Mouse (Mus musculus): ENCODE data around the gene Slc31a1. TPM values are rescaled to one million over a fixed set of nuclear protein-coding genes. Genes with fewer than 3 reads are reported as not detected.

Slc31a1 gene
- total RNA-seq (2022): 10 to 100 TPM; 12.1 to 13.9 (median 13.0) TPM

GRCm38 (mm10) chr4:62360088-62360804 lies at the start of gene Slc31a1, which contains the start of gene Fkbp15:
TSS of gene Slc31a1 (plus strand) at chr4:62360727.
TSS of gene Fkbp15 (minus strand) at chr4:62360548.
- peak; percentile 96 to 98 for DNase-seq (ENCODE audit: low spot score in 2 of 2)

GRCm38 (mm10) chr4:62312821-62313220 lies 47.7 kb upstream of the Slc31a1 start:
- no peak for DNase-seq (ENCODE audit: low spot score in 2 of 2)

DNA sequence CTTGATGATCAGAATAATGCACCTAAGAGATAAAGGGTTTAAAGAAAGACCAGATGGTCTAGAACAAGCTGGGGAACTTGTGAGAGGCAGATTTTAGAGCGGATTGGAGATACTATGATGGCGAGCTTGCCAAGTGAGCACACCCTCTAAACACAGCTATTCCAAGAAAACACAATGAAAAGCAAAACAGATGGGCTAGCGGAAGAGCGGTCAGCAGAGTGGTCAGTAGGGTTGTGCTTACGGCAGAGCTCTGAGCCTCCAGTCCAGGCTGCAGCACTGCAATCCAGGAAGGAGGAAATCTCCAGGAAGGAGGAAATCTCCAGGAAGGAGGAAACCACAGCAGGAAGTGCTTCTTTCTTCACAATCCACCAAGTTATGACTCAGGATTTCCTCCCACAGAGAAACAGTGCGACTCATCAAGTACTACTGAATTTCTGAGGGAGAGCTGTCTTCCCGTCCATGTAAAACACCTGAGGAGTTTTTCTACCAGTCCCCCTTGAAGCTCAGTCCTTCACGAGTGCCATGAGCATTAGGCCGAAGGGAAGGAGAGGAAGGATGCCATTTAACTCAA lies 46.8 kb upstream of the Slc31a1 start:
- DNase-seq (ENCODE audit: low spot score in 2 of 2): no peak

DNA sequence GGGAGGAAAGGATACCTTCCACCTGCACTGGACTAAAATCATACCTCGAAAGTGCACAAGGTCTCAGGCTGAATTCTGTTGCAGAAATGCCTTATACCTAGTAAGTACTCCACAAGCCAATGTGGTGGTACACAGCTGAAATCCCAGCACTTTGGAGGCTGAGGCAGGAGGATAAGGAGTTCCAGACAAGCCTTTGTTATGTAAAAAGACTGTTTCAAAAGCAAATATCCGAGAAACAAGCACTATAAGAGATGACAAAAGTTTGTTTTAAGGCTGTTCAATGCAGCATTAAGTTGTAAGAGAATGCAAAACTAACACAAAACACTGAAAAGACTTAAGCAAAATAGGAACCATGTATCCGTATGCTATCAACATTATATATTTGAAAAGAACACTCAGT lies 46.0 kb upstream of the Slc31a1 start:
- DNase-seq (ENCODE audit: low spot score in 2 of 2): no peak

DNA sequence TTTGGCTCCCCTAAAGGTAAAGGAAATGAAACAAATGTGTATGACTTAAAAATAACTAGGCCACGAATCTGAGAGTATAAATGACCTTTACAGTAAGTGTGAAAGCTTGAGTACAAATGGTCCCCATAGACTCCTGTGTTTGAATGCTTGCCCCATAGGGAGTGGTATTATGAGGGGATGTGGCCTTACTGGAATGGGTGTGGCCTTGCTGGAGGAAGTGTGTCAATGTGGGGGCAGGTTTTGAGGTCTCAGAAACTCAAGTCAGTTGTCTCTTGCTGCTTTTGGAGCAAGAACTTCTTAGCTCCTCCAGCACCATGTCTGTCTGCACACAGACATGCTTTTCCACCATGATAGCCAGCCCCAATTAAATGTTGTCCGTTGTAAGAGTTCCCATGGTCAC lies 44.1 kb upstream of the Slc31a1 start:
- no peak for DNase-seq (ENCODE audit: low spot score in 2 of 2)

DNA sequence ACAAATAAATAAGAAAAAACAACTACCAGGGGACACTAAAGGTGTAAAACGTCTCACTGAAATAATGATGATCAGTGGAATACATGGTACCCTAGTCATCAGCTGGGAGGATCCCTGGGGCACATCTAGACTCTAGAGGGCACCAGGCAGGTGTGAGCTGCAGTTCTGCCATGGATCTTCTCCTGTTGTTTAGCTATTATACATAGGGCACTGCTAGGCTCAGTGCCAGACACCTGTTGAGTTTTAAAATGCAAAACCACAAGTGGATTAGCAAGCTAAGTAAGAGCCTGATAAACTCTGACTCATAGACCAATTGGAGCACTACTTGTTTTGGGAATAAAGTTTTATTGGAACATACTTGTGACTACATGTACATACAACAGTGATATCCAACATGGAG lies 42.2 kb upstream of the Slc31a1 start:
- DNase-seq (ENCODE audit: low spot score in 2 of 2): no peak

GRCm38 (mm10) chr4:62322684-62323083 lies 37.8 kb upstream of the Slc31a1 start:
- no peak for DNase-seq (ENCODE audit: low spot score in 2 of 2)

DNA sequence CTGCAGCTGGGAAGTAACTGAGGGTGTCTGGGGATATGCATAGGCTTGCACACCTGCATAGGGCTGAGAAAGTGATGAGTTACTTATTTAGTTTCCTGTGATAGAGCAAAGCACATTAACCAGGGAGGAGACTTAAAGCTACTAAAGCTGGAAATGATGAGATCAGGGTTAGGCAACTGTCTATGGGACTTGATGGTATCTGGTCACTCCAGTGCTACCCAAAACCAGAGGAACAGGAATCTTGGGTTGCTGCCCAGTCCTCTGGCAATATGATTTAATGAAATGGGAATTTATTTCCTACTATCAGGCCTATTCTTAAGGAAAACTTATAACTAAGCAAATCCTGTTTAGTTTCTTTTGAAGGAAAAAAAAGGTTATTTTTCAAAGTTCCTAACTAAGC lies 34.4 kb upstream of the Slc31a1 start:
- no peak for DNase-seq (ENCODE audit: low spot score in 2 of 2)

GRCm38 (mm10) chr4:62328941-62329660 lies 31.4 kb upstream of the Slc31a1 start:
- DNase-seq (ENCODE audit: low spot score in 2 of 2): no peak

GRCm38 (mm10) chr4:62331977-62332376 lies 28.6 kb upstream of the Slc31a1 start:
- no peak for DNase-seq (ENCODE audit: low spot score in 2 of 2)

- no peak for DNase-seq (ENCODE audit: low spot score in 2 of 2)
Observed at GRCm38 (mm10) chr4:62338536-62338935, 22.0 kb upstream of the Slc31a1 start.

- no peak for DNase-seq (ENCODE audit: low spot score in 2 of 2)
Observed at GRCm38 (mm10) chr4:62344000-62344399, 16.5 kb upstream of the Slc31a1 start.

DNA sequence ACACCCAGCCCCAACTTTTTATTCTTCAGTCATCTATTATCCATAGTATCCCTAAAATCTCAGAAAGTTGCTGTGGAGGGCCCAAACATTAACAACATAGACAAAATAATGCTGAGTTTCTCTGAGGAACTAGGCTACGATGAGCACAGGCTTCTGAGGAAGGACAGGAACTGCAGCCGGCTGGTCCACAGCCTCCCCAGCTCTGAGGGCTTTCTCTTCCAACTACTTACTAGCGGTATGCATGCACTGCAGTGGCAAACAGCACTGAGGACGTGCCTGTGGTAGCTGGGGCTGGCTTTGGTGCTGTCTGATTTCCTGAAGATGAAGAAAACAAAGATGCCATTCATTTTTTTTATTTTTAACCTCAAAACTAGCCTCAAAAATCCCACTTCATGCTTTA lies 14.7 kb upstream of the Slc31a1 start:
- DNase-seq (ENCODE audit: low spot score in 2 of 2): no peak

GRCm38 (mm10) chr4:62347605-62348328 lies 12.8 kb upstream of the Slc31a1 start:
- no peak for DNase-seq (ENCODE audit: low spot score in 2 of 2)

GRCm38 (mm10) chr4:62348329-62348705 lies 12.2 kb upstream of the Slc31a1 start:
- no peak for DNase-seq (ENCODE audit: low spot score in 2 of 2)

DNA sequence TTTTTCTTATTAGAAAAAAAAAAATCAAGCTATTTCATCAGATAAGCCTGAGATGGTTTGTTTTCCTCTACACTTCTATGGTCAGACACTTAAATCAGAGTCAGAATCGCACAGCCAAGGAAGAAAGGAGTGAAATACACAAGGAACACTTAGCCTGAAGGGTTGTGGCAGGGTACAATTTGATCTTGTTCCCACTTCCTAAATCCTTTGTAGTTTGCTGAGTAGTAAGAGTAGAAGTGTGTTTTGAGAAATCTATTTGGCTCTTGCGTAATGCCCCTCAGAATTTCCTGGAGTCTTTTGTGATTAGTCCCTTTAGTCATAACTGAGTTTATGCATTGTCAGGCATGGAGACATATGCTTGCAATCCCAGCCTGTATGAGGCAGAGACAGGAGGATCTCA lies 11.2 kb upstream of the Slc31a1 start:
- no peak for DNase-seq (ENCODE audit: low spot score in 2 of 2)

GRCm38 (mm10) chr4:62357631-62358148 lies 2.8 kb upstream of the Slc31a1 start:
- no peak for DNase-seq (ENCODE audit: low spot score in 2 of 2)

- no peak for DNase-seq (ENCODE audit: low spot score in 2 of 2)
Observed at GRCm38 (mm10) chr4:62359256-62359775, 1.2 kb upstream of the Slc31a1 start.

DNA sequence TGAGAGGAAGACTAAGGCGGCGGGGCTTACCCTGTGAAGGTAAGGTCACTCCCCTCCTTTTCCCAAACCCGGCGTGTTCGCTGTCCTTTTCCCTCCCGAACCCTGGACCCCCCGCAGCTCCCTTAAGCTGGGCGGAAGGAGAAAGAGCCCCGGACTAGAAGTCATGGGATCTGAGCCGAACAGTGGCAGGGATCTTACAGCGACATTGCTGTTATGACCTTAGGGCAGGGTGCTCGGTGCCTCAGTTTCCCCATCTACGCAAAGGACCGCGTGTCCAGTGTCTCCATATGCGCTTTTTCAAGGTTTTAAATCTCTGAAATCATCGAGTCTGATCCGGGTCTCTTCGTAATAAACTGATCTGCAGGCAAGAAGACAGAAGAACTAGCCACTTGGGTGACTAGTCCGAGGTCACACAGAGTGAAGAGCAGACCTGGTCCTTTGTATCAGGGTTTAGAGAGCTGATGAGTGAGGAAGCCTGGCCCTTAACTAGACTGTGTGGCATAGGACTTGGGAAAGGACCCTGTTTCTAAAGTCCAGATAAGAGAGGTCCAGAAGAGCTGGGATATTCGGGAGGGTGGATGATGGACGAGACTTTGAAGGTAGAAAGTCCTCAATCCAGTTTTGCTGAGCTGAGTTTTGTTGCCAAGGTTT lies 403 bp downstream of the Slc31a1 start:
- no peak for DNase-seq (ENCODE audit: low spot score in 2 of 2)

GRCm38 (mm10) chr4:62361571-62361970 lies 1.0 kb downstream of the Slc31a1 start:
- no peak for DNase-seq (ENCODE audit: low spot score in 2 of 2)

DNA sequence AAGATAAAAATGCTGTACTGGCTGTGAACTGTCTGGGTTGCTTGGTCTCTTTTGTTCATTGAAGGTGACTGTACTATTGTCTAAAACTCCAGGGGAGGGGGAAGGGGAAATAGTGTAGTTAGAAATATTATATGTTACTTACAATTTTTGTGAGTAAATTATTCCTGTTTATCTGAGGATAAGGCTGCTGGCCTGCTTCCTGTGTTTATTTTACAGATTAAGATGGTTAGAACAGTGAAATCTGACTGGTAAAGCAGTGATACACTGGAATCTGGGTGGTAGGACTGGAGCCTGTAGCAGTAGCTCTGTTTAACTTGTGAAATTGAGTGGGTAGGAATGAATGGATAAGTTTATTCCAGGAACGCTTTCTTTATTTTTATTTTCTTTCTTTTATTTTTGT lies 1.5 kb downstream of the Slc31a1 start:
- DNase-seq (ENCODE audit: low spot score in 2 of 2): no peak

All from left cerebral cortex, adult 8-10 months (tissue).